Mouse (Mus musculus): ENCODE measurements around the gene Scmh1. TPM values are rescaled to one million over a fixed set of nuclear protein-coding genes. Genes with fewer than 3 reads are reported as not detected.

Scmh1 gene
- total RNA-seq, 2 experiments from 2014 or later: 92.6 to 106 TPM

- DNase-seq (ENCODE audit: extremely low spot score in 1 of 2, low spot score in 1 of 2): no peak
These were observed 320 bp upstream of the Scmh1 start for GRCm38 (mm10) chr4:120404778-120405143.

- no peak for DNase-seq (ENCODE audit: extremely low spot score in 1 of 2, low spot score in 1 of 2)
These were observed 941 bp downstream of the Scmh1 start for GRCm38 (mm10) chr4:120405806-120406638.

- no peak for DNase-seq (ENCODE audit: extremely low spot score in 1 of 2, low spot score in 1 of 2)
These were observed 1.7 kb downstream of the Scmh1 start for GRCm38 (mm10) chr4:120406639-120407273.

- DNase-seq (ENCODE audit: extremely low spot score in 1 of 2, low spot score in 1 of 2): no peak
These were observed 13.0 kb downstream of the Scmh1 start for GRCm38 (mm10) chr4:120418053-120418452.

DNA sequence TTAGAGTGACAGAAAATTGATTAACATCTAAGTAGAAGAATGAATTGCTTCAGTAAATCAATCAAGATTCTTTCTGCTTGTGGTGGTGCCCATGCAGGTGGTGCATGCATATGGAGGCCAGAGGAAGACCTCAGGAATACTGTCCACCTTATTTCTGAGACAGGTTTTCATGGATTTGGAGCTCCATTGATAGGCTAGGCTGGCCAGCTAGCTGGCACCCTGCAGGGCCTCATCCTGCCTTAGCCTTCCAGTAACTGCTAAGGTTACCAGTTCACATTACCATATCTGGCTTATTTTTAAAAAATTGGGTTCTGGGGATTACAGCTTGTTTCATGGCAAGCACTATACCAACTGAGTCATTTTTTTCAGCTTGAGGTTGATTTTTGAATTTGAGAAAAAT, 15.1 kb downstream of the Scmh1 start:
- DNase-seq (ENCODE audit: extremely low spot score in 1 of 2, low spot score in 1 of 2): no peak

DNA sequence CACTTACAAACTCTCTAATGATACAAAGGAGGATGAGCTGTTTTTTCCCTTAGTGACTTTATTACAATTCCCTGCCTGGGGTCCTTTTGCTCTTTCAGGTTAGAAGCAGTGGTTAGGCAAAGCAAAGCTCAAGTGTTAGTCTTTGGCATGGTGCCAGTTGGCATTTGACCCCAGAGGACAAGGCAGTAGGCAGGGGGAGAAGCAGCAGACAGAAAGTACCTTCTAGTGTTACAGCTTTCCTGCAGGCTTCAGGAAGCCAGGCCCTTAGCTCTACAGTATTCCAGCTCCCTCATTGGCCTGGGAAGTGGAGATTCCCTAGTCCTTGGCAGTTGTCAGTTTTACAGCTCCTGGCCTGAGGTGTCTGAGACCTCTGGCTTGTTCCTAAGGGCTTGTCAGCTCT, 15.6 kb downstream of the Scmh1 start:
- peak in 1 of 2 experiments; percentile 13 for DNase-seq (ENCODE audit: extremely low spot score in 1 of 2, low spot score in 1 of 2)

GRCm38 (mm10) chr4:120430601-120431000, 25.5 kb downstream of the Scmh1 start:
- DNase-seq (ENCODE audit: extremely low spot score in 1 of 2, low spot score in 1 of 2): no peak

- DNase-seq (ENCODE audit: extremely low spot score in 1 of 2, low spot score in 1 of 2): no peak
These were observed 27.7 kb downstream of the Scmh1 start for GRCm38 (mm10) chr4:120432599-120433373.

GRCm38 (mm10) chr4:120461741-120462140, 56.7 kb downstream of the Scmh1 start:
- DNase-seq (ENCODE audit: extremely low spot score in 1 of 2, low spot score in 1 of 2): no peak

GRCm38 (mm10) chr4:120472946-120473345, 67.9 kb downstream of the Scmh1 start:
- no peak for DNase-seq (ENCODE audit: extremely low spot score in 1 of 2, low spot score in 1 of 2)

- no peak for DNase-seq (ENCODE audit: extremely low spot score in 1 of 2, low spot score in 1 of 2)
These were observed 82.6 kb downstream of the Scmh1 start for GRCm38 (mm10) chr4:120487707-120488106.

DNA sequence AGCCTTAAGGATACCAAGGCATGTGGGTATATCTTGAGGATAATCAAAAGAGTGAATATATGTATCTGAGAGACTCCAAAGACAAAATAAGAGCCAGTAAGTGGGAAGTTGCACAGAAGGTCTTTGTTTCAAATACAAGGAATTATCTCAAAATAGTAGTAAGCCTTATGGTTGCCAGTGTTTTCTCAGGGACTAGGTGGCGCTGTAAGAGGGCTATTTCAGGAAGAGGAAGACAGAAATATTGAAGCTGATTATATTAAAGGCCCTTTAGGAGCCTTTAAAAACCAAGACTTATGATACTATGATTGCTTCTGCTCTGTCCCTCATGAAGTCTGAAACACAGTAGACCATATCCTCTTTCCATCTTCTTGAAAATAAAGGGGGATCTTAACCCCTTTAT, 101.9 kb downstream of the Scmh1 start:
- DNase-seq (ENCODE audit: extremely low spot score in 1 of 2, low spot score in 1 of 2): no peak

GRCm38 (mm10) chr4:120511203-120511602, 106.1 kb downstream of the Scmh1 start:
- DNase-seq (ENCODE audit: extremely low spot score in 1 of 2, low spot score in 1 of 2): no peak

DNA sequence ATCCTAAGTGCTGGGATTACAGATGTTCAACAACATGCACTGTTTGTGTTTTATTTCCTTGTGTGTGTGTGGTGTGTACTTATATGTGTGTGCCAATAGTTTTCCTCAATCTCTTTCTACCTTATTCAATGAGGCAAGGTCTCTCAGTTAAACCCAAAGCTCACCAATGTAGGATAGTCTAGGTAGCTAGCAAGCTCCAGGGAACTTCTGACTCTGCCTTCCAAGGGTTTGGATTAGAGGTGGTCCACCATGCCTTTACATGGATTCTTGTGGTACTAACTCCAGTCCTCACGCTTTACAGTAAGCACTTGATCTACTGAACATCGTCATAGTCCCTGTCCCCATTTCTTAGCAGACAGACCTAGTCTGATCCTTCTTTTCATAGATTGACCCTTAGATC, 109.3 kb downstream of the Scmh1 start:
- DNase-seq (ENCODE audit: extremely low spot score in 1 of 2, low spot score in 1 of 2): no peak

- no peak for DNase-seq (ENCODE audit: extremely low spot score in 1 of 2, low spot score in 1 of 2)
These were observed 111.4 kb downstream of the Scmh1 start for GRCm38 (mm10) chr4:120516491-120516890.

DNA sequence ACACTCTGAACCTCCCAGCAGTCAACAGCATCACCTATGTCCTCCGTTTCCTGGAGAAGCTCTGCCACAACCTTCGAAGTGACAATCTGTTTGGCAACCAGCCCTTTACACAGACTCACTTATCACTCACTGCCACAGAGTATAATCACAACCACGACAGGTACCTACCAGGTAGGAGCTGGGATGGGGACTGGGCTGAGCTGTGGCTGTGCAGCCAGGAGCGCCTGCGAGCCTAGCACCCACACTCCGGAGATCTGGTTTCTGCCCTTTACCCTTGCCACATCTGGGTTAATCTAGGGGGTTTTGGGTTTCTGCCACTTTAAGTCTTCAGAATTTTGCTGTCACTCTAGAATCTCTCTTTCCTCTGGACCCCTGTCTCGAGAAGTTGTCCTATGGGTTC, 111.8 kb downstream of the Scmh1 start:
- no peak for DNase-seq (ENCODE audit: extremely low spot score in 1 of 2, low spot score in 1 of 2)

DNA sequence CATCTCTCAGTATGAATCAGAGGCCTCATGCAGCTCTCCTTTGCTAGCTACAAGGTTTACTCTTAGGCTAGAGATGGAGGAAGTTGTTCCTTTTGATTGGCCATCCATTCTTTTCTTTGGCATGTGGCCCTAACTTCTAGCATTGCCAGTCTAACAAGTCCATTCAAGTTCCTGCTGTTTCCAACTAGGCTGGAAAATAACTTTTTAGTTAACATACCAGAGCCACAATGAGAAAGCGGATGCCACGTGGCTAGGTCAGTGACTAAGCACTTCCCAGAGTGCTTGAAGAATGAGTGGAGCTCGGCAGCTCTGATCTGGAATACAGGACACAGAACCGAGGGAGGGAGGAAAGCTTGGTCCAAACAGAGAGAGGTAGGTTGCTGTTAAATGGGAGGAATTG, 112.3 kb downstream of the Scmh1 start:
- no peak for DNase-seq (ENCODE audit: extremely low spot score in 1 of 2, low spot score in 1 of 2)

- DNase-seq (ENCODE audit: extremely low spot score in 1 of 2, low spot score in 1 of 2): no peak
These were observed 116.7 kb downstream of the Scmh1 start for GRCm38 (mm10) chr4:120521761-120522160.

DNA sequence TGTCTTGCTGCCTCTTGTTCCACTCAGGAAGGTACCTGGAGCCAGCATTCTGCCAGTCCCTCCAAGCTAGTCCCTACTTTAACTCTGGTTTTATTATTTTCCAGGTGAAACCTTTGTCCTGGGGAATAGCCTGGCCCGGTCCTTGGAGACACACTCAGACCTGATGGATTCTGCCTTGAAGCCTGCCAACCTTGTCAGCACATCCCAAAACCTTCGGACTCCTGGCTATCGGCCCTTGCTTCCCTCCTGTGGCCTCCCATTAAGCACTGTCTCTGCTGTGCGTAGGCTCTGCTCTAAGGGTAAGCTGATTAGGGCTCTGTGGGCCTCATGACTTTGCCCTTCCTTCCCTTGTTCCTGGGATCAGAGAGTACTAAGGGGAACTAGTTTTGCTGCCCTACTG, 117.3 kb downstream of the Scmh1 start:
- DNase-seq (ENCODE audit: extremely low spot score in 1 of 2, low spot score in 1 of 2): no peak

DNA sequence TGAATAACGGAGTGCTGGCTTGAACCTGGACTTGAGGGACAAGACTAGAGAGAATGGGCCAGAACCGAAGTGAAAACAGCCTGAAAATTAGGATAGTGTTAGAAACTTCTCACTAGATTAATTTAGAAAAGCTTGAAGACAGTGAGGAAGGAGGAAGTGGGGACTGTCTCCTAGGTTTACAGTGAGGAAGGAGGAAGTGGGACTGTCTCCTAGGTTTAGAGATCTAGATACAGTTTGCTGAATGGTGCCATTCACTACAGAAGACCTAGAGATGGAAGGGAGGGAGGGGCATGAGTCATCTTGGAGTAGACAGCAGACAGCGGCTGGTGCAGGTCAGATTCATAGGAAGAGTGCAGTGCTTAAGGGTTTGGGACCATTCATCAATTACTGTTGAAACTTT, 118.0 kb downstream of the Scmh1 start:
- DNase-seq (ENCODE audit: extremely low spot score in 1 of 2, low spot score in 1 of 2): no peak

DNA sequence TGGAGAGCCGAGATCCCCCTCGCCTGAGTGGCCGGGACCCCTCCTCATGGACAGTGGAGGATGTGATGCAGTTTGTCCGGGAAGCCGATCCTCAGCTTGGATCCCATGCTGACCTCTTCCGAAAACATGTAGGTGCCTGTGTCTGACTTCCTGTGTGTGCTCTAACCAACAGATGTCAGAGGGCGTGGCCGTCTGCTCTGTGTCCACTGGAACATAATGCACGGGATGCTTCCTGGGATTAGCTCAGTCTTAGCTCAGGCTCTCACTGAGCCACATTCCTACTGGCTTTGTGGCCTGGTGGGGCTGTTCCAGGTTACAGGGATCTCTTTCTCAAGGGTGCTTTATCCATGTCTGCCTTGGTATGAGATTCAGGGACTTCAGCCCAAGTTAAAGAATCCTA, 123.1 kb downstream of the Scmh1 start:
- no peak for DNase-seq (ENCODE audit: extremely low spot score in 1 of 2, low spot score in 1 of 2)

Measured in layer of hippocampus, postnatal 25 days (tissue).